Mouse (Mus musculus): ENCODE results near the gene Mras.

The Mras gene

DNA sequence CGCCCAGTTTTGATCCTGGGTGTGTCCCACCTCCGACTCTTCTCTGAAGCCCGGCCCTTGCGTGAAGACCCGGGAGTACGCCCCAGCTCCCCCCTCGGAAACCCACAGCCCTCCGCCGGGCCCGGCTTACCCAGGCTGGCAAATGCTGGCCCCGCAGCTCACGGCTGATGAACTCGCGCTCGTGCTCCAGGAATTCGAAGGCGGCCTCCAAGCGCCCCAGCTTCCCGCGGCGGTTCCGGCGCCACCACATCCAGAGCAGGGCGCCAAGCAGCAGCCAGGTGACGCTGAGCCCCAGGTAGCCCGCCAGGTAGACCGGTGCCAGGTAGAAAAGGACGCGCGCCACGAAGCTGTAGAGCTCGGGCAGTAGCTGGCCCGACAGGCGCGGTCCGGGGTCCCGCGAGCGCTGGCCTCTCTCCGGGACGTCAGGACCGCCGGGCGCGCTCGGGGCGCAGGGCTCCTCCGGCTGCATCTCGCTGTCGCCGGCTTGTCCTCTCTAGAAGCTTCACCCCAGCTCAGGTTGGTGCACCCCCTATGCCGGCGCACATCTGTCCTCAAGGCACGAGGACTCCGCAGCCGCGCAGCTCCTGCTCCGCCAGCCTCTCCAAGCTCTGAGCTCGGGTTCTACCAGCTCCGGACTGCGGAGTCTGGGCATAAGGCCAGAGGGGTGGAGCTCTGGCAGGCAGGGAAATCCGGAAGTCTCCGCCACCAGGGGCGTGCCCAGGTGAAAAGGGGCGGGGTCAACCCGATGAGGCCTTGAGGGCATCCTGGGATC is 79.1 kb downstream of the Mras start, which contains the start of gene Esyt3:
Gene Esyt3 (minus strand): TSS at position 637 of the 772 bp plus-strand sequence.
- no peak for DNase-seq (ENCODE audit: low spot score in 2 of 2)

DNA sequence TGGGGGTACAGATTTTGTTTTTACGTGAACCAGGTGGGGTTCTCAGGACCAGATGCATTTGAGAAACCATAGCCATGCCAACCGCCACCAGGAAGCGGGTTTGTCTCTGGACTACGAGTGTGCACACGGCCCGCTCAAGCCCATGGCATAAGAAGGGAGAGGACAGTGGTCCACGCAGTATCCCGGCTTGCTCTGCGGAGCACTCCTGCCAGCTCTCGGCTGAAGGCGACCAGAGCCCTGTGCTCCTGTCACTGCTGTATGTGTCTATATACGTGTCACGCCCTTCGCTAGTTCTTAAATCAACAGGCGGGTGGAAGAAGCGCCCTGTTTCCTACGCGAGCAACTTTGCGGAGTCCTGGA is 79.6 kb downstream of the Mras start:
- no peak for DNase-seq (ENCODE audit: low spot score in 2 of 2)

DNA sequence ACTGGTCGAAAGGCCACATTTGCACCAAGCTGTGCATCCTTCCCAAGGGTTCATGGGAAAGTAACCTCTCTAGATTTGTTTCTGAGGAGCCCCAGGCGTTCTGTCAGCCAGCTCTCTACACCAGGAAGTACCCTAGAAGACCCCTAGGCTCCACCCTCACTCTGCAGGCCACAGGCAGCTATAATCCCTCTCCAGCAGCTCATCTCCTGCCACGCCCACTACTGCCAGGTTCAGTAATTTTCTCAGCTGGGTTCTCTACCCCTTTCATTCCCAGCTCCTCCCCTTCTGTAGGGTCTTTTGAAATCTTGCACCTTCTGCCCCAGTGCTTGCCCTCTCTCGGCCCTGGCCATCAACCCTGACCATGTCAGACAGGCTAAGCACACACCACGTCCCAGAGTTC is 81.2 kb downstream of the Mras start:
- no peak for DNase-seq (ENCODE audit: low spot score in 2 of 2)

DNA sequence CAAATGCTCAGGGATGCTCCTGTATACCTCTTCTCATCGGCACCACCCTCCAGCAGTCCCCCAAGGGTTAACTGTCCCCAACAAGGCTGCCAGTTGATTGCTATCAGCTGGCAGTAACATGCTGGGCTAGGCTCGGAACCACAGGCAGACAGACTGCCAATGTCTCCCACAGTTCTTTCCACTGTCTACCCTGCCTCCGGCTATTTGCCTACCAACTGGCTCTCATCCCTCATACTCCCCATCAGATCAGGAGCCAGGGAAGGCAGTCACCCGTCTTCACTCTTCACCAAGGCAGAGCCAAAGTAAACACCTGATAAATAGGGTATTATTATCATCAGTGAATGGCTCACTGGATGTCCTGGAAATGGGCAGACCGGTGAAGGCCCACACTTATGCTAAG is 82.4 kb downstream of the Mras start:
- no peak for DNase-seq (ENCODE audit: low spot score in 2 of 2)

DNA sequence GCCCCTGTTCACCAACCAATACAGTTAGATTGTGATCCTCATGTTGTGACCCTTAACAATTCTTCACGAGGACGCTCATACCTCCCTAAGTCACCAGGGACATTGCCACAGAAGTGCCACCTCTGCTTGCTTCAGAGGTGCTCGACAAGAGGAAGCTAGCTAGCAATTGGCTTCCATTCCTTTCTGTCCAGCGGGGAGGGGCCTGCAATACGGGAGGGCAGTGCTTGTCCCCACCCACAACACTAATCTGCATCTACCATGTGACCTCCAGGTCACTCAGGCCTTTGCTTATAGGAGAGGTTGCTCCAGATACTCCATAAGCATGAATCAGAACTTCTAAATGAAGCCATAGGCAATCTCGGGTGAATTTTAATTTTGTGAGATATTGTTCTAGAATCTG is 83.8 kb downstream of the Mras start:
- no peak for DNase-seq (ENCODE audit: low spot score in 2 of 2)

DNA sequence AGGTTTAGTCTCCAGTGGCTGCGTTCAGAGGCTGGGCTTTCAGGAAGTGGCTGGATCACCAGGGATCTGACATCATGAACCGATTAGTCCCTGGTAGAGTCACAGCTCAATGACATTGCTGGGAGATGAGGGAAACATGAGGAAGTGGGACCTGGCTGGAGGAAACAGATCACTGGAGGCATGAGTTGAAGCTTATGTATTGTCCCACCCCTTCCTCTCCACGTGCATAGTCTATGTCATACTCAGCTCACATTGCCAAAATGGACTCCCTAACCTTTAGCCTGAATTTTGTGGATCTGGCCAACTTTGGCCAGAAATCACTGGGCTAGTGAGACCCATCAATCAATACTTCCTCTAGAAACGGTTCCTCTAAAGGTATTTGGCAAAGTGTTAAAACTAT is 84.2 kb downstream of the Mras start:
- DNase-seq (ENCODE audit: low spot score in 2 of 2) = no peak

DNA sequence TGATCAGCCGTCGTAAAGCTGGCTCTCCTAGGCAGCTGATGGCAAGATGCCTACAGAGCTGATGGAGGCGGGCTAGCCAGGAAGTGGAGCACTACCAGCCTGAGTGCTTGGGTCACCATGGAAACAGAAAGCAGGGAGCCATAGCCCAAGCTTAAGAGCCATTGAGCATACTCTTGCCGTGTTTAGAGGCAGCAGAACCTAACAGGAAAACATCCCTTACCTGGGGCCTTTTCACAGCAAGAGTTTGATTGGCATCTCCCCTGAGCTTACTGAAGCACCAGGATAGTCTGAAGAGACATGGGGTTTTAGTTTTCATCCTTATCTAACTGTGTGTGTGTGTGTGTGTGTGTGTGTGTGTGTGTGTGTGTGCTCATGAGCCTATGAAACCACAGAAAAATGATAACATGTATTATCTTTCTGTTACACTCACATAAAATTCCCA is 91.8 kb downstream of the Mras start:
- DNase-seq (ENCODE audit: low spot score in 2 of 2) = no peak

DNA sequence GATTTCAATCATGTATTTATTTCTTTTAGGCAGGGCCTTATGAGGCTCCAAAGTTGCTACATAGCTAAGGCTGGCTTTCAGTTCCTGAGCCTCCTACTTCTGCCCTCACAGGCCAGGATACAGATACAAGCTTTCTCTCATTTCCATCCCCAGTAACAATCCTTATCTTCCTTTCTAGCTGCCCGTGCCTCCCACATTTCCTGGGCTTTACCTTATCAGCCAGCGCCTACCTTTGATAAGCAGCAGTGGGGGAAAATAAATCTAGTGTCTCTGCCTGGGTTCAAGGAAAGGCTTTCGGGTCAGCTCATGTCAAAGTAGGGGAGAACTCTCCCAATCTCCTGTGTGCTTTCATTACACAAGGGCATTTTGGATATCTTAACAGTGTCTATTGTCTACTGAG is 95.6 kb downstream of the Mras start:
- no peak for DNase-seq (ENCODE audit: low spot score in 2 of 2)

DNA sequence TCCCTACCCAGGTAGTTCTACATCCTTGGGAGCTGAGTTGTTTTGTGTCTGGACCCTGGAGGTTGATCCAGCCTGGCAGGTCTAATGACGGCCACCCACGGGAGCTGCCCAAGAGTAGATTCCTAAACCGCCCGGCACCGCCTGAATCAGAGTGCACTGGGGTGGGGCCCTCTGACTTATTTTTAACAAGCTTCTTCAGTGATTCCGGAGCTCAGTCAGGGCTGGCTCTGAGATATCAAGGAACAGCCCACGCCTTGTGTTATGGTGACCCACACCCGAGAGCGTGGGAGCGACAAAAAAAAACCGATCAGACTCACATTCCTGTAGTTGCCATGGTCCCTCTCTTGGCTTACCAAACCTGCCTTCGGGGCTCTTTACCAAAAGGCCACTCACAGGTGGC is 97.1 kb downstream of the Mras start:
- no peak for DNase-seq (ENCODE audit: low spot score in 2 of 2)

DNA sequence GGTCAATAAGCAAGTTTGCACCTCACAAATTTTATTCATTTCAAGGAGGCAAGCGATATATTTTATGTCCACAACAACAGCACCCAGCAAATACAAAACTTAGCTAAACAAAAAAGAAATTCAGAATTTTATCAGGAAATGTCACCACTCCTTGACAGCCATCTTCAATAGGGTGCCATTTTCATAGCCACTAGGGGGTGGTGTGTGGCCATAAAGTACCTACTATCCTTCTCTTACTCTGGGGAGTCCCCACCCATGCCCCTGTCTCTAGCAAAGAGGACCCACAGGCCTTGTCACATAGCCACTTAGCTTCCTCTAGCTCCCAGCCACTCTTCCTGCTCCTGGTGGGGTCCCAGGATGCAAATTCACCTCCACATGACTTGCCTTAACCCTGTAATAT is 98.0 kb downstream of the Mras start:
- no peak for DNase-seq (ENCODE audit: low spot score in 2 of 2)

DNA sequence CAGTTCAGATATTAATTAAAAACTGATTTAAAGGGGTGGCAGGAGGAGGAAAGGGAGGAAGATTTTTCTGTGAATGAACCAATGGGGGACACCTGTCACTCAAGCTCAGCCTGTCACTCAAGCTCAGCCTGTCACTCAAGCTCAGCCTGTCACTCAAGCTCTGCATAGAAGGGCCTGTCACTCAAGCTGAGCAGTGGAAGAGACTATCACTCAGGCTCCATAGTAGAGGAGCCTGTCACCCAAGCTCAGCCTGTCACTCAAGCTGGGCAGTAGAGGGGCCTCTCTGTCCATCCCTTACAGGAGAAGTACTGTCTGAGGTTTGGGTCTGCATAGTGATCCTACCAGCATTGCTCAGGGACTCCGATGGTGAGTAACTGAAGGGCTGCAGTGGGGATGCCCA is 98.9 kb downstream of the Mras start:
- no peak for DNase-seq (ENCODE audit: low spot score in 2 of 2)

DNA sequence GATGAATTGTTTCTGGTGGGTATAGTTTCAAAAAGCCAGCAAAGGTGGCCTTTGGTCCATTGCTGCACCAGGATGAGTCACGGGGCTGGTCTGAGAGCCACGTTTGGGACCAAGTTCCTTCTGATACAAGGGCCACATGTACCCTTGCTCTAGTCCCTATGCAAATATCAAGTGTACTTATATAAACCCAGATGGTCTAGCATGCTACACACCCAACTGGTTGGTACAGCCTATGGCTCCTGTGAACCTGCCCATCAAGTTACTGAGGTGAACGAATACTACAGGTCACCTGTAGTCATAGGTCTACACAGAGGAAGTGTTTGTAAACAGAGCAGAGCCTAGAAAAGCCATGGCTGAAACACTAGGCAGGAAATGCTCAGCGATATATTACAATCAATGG is 100.6 kb downstream of the Mras start:
- no peak for DNase-seq (ENCODE audit: low spot score in 2 of 2)

All from thymus, postnatal 10 days (tissue).